Mouse (Mus musculus): ENCODE measurements at regions not wholly inside any gene's neighbourhood (a gene's known extent, or its start where the extent isn't known, plus 50 kb on each side); places are given as distances from the start of the nearest gene placed in this dataset.

GRCm38 (mm10) chr9:69705942-69706341 is 54.8 kb downstream of the Foxb1 start:
- DNase-seq, result no peak

GRCm38 (mm10) chr9:69705071-69705470 is 55.7 kb downstream of the Foxb1 start:
- DNase-seq, result no peak

- DNase-seq, result no peak
Observed at GRCm38 (mm10) chr9:69703731-69704130, 57.0 kb downstream of the Foxb1 start.

- no peak for DNase-seq
Observed at GRCm38 (mm10) chr9:69702156-69702928, 58.4 kb downstream of the Foxb1 start.

GRCm38 (mm10) chr9:69700696-69701095 is 60.0 kb downstream of the Foxb1 start:
- DNase-seq, result no peak

GRCm38 (mm10) chr9:69691756-69692155 is 69.0 kb downstream of the Foxb1 start:
- no peak for DNase-seq

- DNase-seq, result no peak
Observed at GRCm38 (mm10) chr9:69687349-69688123, 73.2 kb downstream of the Foxb1 start.

- no peak for DNase-seq
Observed at GRCm38 (mm10) chr9:69686766-69687165, 74.0 kb downstream of the Foxb1 start.

- DNase-seq, result no peak
Observed at GRCm38 (mm10) chr9:69685630-69686029, 75.1 kb downstream of the Foxb1 start.

GRCm38 (mm10) chr9:69681372-69682213 is 79.1 kb downstream of the Foxb1 start:
- DNase-seq, result no peak

GRCm38 (mm10) chr9:69678634-69679033 is 82.1 kb downstream of the Foxb1 start:
- no peak for DNase-seq

GRCm38 (mm10) chr9:69673463-69674105 is 87.2 kb downstream of the Foxb1 start:
- no peak for DNase-seq

- DNase-seq, result no peak
Observed at GRCm38 (mm10) chr9:69672657-69673462, 87.9 kb downstream of the Foxb1 start.

- no peak for DNase-seq
Observed at GRCm38 (mm10) chr9:69671199-69671598, 89.5 kb downstream of the Foxb1 start.

GRCm38 (mm10) chr9:69670551-69671044 is 90.1 kb downstream of the Foxb1 start:
- no peak for DNase-seq

- DNase-seq, result no peak
Observed at GRCm38 (mm10) chr9:69669611-69670550, 90.9 kb downstream of the Foxb1 start.

- no peak for DNase-seq
Observed at GRCm38 (mm10) chr9:69668475-69669090, 92.2 kb downstream of the Foxb1 start.

GRCm38 (mm10) chr9:69667064-69667533 is 93.6 kb downstream of the Foxb1 start:
- peak; percentile 17 to 34 for DNase-seq

- DNase-seq, result no peak
Observed at GRCm38 (mm10) chr9:69664201-69664600, 96.5 kb downstream of the Foxb1 start.

- DNase-seq, result peak in 1 of 2 experiments; percentile 12
Observed at GRCm38 (mm10) chr9:69662394-69662793, 98.3 kb downstream of the Foxb1 start.

All from lung, postnatal 4 days (tissue).